Mouse (Mus musculus) hindbrain, embryonic 15.5 days (tissue): ENCODE measurements around the gene Zfp446. TPM values are rescaled to one million over a fixed set of nuclear protein-coding genes. Genes with fewer than 3 reads are reported as not detected.
"Not testable (repeated sequence)": the region's sequence is repeated elsewhere in the genome, so short reads cannot be mapped to it uniquely, and the experiment has no call there.

Experiments
- ATAC-seq: fragments of 200-750 bp; cut with Nextera tagmentation; 2 replicates; pipeline ENCODE4 v1.8.0; 2017; ENCODE audit warnings: low read depth, moderate number of reproducible peaks, moderate TSS enrichment; ENCODE audit not compliant: low FRiP score
- H3K27ac ChIP-seq: fragments of 300-500 bp; sonication (generic); replicated peaks from 2 replicates; pipeline ENCODE4 v1.5.1; 2015; ENCODE audit warnings: mild to moderate bottlenecking, inconsistent platforms
- H3K27me3 ChIP-seq: fragments of 300-500 bp; sonication (generic); 2 replicates; pipeline ENCODE4 v1.6.1; 2015; ENCODE audit warnings: control low read depth, inconsistent platforms
- H3K36me3 ChIP-seq: fragments of 300-500 bp; sonication (generic); 2 replicates; pipeline ENCODE4 v1.6.1; 2015; ENCODE audit warnings: control low read depth, inconsistent platforms
- H3K4me1 ChIP-seq: fragments of 300-500 bp; sonication (generic); replicated peaks from 2 replicates; pipeline ENCODE4 v1.6.1; 2015; ENCODE audit warnings: control low read depth, inconsistent platforms
- H3K4me2 ChIP-seq: fragments of 300-500 bp; sonication (generic); 2 replicates; pipeline ENCODE4 v1.6.1; 2015; ENCODE audit warnings: moderate library complexity, mild to moderate bottlenecking, inconsistent platforms
- H3K4me3 ChIP-seq: fragments of 300-500 bp; sonication (generic); 2 replicates; pipeline ENCODE4 v1.5.1; 2015; ENCODE audit warnings: mild to moderate bottlenecking, inconsistent platforms
- H3K9ac ChIP-seq: fragments of 300-500 bp; sonication (generic); 2 replicates; pipeline ENCODE4 v1.6.1; 2015; ENCODE audit warnings: inconsistent platforms
- H3K9me3 ChIP-seq: fragments of 300-500 bp; sonication (generic); 2 replicates; pipeline ENCODE4 v1.6.1; 2016; ENCODE audit warnings: control low read depth, inconsistent platforms
- WGBS: fragments of 180-500 bp; shearing (Covaris S2); methylation state at CpG from one replicate; pipeline ENCODE4 v1.1.7; 2015; 5-methylcytosine and 5-hydroxymethylcytosine counted together
- polyA plus RNA-seq: library from polyadenylated mRNA; unstranded; fragments of >200 nt; fragmentation: Nextera tagmentation; extraction: Ambion mirVana; gene quantifications from 2 replicates; pipeline ENCODE4 v1.2.1, GENCODE M21; 2015

Gene Zfp446
- 11.7 and 11.8 TPM in 2 replicates for polyA plus RNA-seq

GRCm38 (mm10) chr7:12977682-12978389, at the start of gene Zfp446:
Gene Zfp446, plus strand, starts transcription at chr7:12977848.
- Histone ChIP-seq H3K9me3 (no peaks in the 10 kb centered on the region), H3K4me1 (peaks cover 17% of the 10 kb centered on the region), H3K27me3 (no peaks in the 10 kb centered on the region), H3K27ac (peak within 1 kb of the TSS; percentile 99), H3K4me3 (peak within 1 kb of the TSS; percentile 64), H3K36me3 (no peaks in the 10 kb centered on the region; the same call in 1 of the 2 replicates), H3K9ac (peak within 1 kb of the TSS; percentile 71), H3K4me2 (peak within 1 kb of the TSS; percentile 89)
- peak; percentile 98 for ATAC-seq
- under 1% methylated on average over 48 of the region's 49 CpGs for WGBS

DNA sequence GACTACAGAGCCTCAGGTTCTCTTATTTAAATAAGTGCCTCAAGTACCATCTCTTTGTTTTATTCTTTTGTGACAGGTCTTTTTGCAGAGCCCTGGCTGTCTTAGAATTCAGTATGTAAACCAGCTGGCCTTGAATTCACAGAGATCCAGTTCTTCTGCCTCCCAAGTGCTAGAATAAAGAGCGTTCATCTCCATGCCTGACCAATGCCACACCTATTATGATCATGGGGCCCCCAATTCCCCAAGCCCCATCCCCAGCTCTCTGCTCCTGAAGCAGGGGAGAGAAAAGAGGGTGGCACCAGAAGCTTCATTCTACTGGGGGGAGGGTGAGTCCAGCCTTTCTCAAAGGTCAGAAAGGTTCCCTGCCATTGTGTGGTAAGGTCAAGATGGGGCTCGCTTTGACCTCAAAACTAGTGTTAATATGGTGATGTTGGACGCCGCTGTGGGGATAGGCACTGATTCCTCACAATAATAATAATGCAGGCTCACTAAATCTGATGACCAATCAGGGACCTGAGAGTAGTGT, 44.0 kb upstream of the Zfp446 start:
- H3K9me3 ChIP-seq: no peaks in the 10 kb centered on the region
- H3K27ac ChIP-seq: no peak overlapping the region
- no peaks in the 10 kb centered on the region for H3K36me3 ChIP-seq
- no peak overlapping the region for H3K4me3 ChIP-seq
- H3K4me1 ChIP-seq: no peaks in the 10 kb centered on the region
- WGBS: 44% methylated on average over 4 of the region's 4 CpGs
- H3K4me2 ChIP-seq: no peak overlapping the region
- H3K27me3 ChIP-seq: no peaks in the 10 kb centered on the region
- no peak overlapping the region for H3K9ac ChIP-seq
- no peak for ATAC-seq

DNA sequence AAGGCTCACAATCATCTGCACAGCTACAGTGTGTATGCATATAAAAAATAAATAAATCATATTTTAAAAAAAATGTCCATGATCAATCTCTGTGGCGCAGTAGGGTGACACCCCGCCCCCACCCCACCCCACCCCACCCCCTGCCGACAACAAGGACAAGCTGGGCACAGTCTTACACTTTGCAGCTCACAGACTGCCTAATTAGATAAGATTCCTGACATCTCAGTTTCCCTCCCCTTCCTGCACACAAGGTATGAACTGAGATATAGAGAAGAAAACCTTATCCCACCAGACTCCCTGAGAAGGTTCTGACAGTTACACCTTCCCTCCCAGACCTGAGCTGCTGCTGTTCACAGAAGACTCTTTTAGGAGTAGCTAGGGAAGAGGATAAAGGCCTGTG, 42.8 kb upstream of the Zfp446 start:
- WGBS: 77% methylated on average over 3 of the region's 3 CpGs
- Histone ChIP-seq H3K9me3 (no peaks in the 10 kb centered on the region), H3K4me3 (no peak overlapping the region), H3K36me3 (no peaks in the 10 kb centered on the region), H3K27ac (no peak overlapping the region), H3K27me3 (no peaks in the 10 kb centered on the region), H3K4me2 (no peak overlapping the region), H3K9ac (no peak overlapping the region), H3K4me1 (no peaks in the 10 kb centered on the region)
- no peak for ATAC-seq

- ATAC-seq, H3K9ac ChIP-seq, H3K4me3 ChIP-seq, H3K4me1 ChIP-seq, H3K4me2 ChIP-seq, H3K9me3 ChIP-seq, H3K27ac ChIP-seq, H3K27me3 ChIP-seq, H3K36me3 ChIP-seq: not testable (repeated sequence)
- 89% methylated on average over 4 of the region's 4 CpGs for WGBS
Observed at GRCm38 (mm10) chr7:12937254-12937803, 40.3 kb upstream of the Zfp446 start.

DNA sequence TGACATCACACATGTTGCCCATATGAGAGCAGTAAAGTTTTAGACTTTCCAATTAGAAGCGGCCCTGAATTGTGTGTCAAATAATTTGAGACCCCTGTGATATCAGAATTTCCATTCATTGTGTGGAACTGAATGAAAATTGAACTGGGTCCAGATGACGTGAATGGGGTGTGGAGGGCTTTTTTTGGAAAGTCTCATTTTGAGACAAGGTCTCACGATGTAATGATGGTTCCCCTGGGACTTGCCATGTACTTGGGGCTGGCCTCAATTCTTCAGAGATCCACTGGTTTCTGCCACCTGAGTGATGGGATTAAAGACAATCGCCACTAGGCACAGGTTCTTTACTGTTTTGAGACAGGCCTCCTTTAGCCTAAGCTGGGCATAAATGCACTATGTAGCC, 37.0 kb upstream of the Zfp446 start:
- H3K9ac ChIP-seq: no peak overlapping the region
- no peak overlapping the region for H3K4me2 ChIP-seq
- H3K27me3 ChIP-seq: no peaks in the 10 kb centered on the region
- H3K9me3 ChIP-seq: no peaks in the 10 kb centered on the region
- no peak overlapping the region for H3K4me3 ChIP-seq
- no peak overlapping the region for H3K27ac ChIP-seq
- 85% methylated on average over 4 of the region's 4 CpGs for WGBS
- H3K36me3 ChIP-seq: no peaks in the 10 kb centered on the region
- no peak for ATAC-seq
- no peaks in the 10 kb centered on the region for H3K4me1 ChIP-seq

- Histone ChIP-seq H3K4me3 (no peak overlapping the region), H3K4me2 (no peak overlapping the region), H3K4me1 (no peaks in the 10 kb centered on the region), H3K9me3 (no peaks in the 10 kb centered on the region), H3K9ac (no peak overlapping the region), H3K36me3 (no peaks in the 10 kb centered on the region), H3K27ac (no peak overlapping the region), H3K27me3 (no peaks in the 10 kb centered on the region)
- no peak for ATAC-seq
Observed at GRCm38 (mm10) chr7:12943488-12943887, 34.2 kb upstream of the Zfp446 start.

GRCm38 (mm10) chr7:12949032-12949871, 28.4 kb upstream of the Zfp446 start:
- Histone ChIP-seq H3K27me3 (no peaks in the 10 kb centered on the region), H3K4me1 (peaks cover 8% of the 10 kb centered on the region), H3K9me3 (no peaks in the 10 kb centered on the region), H3K27ac (peak overlapping the region; percentile 85), H3K9ac (peak overlapping the region; percentile 48), H3K4me3 (peak overlapping the region; percentile 47), H3K4me2 (peak overlapping the region; percentile 79), H3K36me3 (no peaks in the 10 kb centered on the region)
- WGBS: 8% methylated on average over 35 of the region's 35 CpGs
- peak; percentile 98 for ATAC-seq

DNA sequence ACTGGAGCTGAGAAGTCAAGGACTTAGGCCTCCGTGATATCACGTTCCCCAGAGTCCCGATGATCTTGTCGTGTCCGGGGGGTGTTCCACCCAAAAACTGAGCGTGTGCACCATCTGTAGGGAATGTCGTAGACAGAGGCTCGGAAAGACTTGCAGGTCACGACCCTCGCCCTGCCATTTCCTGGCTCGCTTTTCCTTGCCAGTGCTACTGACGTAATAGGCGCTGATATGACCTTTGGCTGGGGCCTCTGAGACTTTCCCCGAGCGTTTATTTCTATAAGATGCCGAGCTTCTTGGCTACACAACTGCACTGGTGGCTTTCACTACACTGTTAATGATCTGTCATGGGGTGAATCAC, 27.8 kb upstream of the Zfp446 start:
- Histone ChIP-seq H3K36me3 (no peaks in the 10 kb centered on the region), H3K4me3 (peak overlapping the region; percentile 47), H3K27ac (peak overlapping the region; percentile 85), H3K4me1 (peaks cover 8% of the 10 kb centered on the region), H3K4me2 (peak overlapping the region; percentile 79), H3K27me3 (no peaks in the 10 kb centered on the region), H3K9me3 (no peaks in the 10 kb centered on the region), H3K9ac (peak overlapping the region; percentile 48)
- WGBS: 9% methylated on average over 16 of the region's 16 CpGs
- ATAC-seq: no peak; the same call in 1 of the 2 replicates

DNA sequence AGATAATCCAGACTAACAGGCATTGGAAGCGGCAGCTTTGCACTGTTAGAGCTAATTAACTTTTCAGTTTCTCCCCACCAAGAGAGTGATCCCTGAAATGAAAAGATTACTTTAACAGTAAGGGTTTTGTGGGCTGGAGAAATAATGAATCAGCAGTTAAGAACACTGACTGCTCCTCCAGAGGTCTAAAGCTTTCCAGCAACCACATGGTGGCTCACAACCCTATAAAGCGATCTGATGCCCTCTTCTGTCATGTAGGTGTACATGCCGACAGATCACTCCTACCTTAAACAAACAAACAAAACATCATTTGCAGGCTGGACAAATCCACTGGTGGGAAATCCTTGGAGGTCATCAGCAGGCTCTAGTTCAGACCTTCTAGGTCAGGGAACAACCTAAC, 22.8 kb upstream of the Zfp446 start:
- 54% methylated on average over 3 of the region's 3 CpGs for WGBS
- H3K9me3 ChIP-seq: no peaks in the 10 kb centered on the region
- no peak overlapping the region for H3K4me3 ChIP-seq
- H3K27ac ChIP-seq: no peak overlapping the region
- ATAC-seq: no peak
- peaks cover 4% of the 10 kb centered on the region for H3K4me1 ChIP-seq
- no peak overlapping the region for H3K9ac ChIP-seq
- no peaks in the 10 kb centered on the region for H3K27me3 ChIP-seq
- no peak overlapping the region for H3K4me2 ChIP-seq
- H3K36me3 ChIP-seq: no peaks in the 10 kb centered on the region

GRCm38 (mm10) chr7:12957511-12957910, 20.1 kb upstream of the Zfp446 start:
- no peaks in the 10 kb centered on the region for H3K9me3 ChIP-seq
- no peak overlapping the region for H3K27ac ChIP-seq
- no peak overlapping the region for H3K4me3 ChIP-seq
- H3K36me3 ChIP-seq: no peaks in the 10 kb centered on the region
- no peak overlapping the region for H3K4me2 ChIP-seq
- H3K9ac ChIP-seq: no peak overlapping the region
- no peak for ATAC-seq
- 73% methylated on average over 5 of the region's 5 CpGs for WGBS
- H3K4me1 ChIP-seq: peaks cover 3% of the 10 kb centered on the region; the same call in 1 of the 2 replicates
- H3K27me3 ChIP-seq: no peaks in the 10 kb centered on the region

DNA sequence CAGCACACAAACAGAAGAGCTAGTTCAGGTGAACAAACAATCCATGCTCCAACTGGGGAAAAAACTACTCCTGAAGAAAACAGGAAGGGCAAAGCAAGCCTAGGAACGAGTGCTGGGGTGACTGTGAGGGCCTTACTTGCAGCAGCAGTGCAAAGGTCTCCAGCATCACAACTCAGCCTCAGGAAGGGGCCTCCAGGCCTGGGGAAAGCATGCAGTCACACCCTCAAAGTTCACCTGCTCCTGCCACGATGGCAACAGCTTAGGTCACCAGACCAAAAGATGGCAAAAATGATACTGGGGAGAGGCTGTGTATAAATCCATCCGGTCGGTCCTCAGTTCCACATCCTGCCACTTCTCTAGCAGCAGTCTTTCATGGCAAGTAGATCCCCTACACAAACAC, 18.7 kb upstream of the Zfp446 start:
- ATAC-seq: no peak
- H3K9ac ChIP-seq: no peak overlapping the region
- no peak overlapping the region for H3K27ac ChIP-seq
- H3K4me3 ChIP-seq: no peak overlapping the region
- 83% methylated on average over 4 of the region's 4 CpGs for WGBS
- H3K4me2 ChIP-seq: no peak overlapping the region
- H3K36me3 ChIP-seq: no peaks in the 10 kb centered on the region
- H3K9me3 ChIP-seq: no peaks in the 10 kb centered on the region
- H3K27me3 ChIP-seq: no peaks in the 10 kb centered on the region
- H3K4me1 ChIP-seq: peaks cover 3% of the 10 kb centered on the region; the same call in 1 of the 2 replicates

GRCm38 (mm10) chr7:12959718-12960117, 17.9 kb upstream of the Zfp446 start:
- ATAC-seq: no peak
- Histone ChIP-seq H3K4me3 (no peak overlapping the region), H3K27ac (no peak overlapping the region), H3K4me1 (peaks cover 6% of the 10 kb centered on the region), H3K27me3 (no peaks in the 10 kb centered on the region), H3K36me3 (no peaks in the 10 kb centered on the region), H3K9ac (no peak overlapping the region), H3K9me3 (no peaks in the 10 kb centered on the region), H3K4me2 (no peak overlapping the region)
- 14% methylated on average over 4 of the region's 4 CpGs for WGBS
